In genomic region chr6:34187986-34188599, GRCm38 (mm10) we compare ENCODE assay signal across 9 mouse cellular contexts. TPM values are rescaled to one million over a fixed set of nuclear protein-coding genes. Genes with fewer than 3 reads are reported as not detected.
DNase-seq lines count a peak whose midpoint lies in the region; ATAC-seq and TF ChIP-seq lines count a peak whose summit lies in the region.
"Had no signal": no experiment of that assay in that cellular context is flagged by ENCODE, and none has a peak within 500 bp of the region (broad histone marks: within the 10 kb centered on the region; RNA-seq: fewer than 3 reads in every experiment).

No protein-coding gene starts in this region.

- H3K27ac ChIP-seq in kidney, embryonic 14.5 days (ENCODE audit: low read depth, low read length), result no peak overlapping the region
- peak overlapping the region; percentile 99 for H3K27ac ChIP-seq in ES-E14 (ENCODE audit: insufficient read depth, low read depth, low read length, poor library complexity, severe bottlenecking)
- H3K27ac ChIP-seq in liver, embryonic 15.5 days (replicated peaks), result 0 out of 2 replicates have a peak overlapping the region, but pooled peaks have one; percentile 33

- in situ Hi-C loops in ES-E14 (cut with MboI; ENCODE audit: low sequenced_read_pairs in 2 of 2, unreplicated experiment in 2 of 2), result no loop called here

- H3K4me1 ChIP-seq in kidney, embryonic 14.5 days (ENCODE audit: control insufficient read depth, insufficient read depth, low read length), result no peaks in the 10 kb centered on the region
- H3K4me1 ChIP-seq in ES-E14 (ENCODE audit: control insufficient read depth in 2 of 2, insufficient read depth in 2 of 2, low read length in 2 of 2, poor library complexity in 1 of 2), result peaks cover 11 to 12% of the 10 kb centered on the region in 2 experiments; a peak in 3 of 4 replicates
- no peaks in the 10 kb centered on the region; the same call in 1 of the 2 replicates for H3K4me1 ChIP-seq in liver, embryonic 15.5 days (replicated peaks)

- H3K4me3 ChIP-seq in kidney, embryonic 14.5 days (ENCODE audit: low read length), result no peak overlapping the region
- no peak overlapping the region for H3K4me3 ChIP-seq in ES-E14 (ENCODE audit: insufficient read depth in 1 of 2, low read depth in 1 of 2, low read length in 2 of 2, poor library complexity in 1 of 2, severe bottlenecking in 1 of 2)
- H3K4me3 ChIP-seq in liver, embryonic 15.5 days (replicated peaks), result no peak overlapping the region

- ATAC-seq in kidney, embryonic 14.5 days (ENCODE audit: low FRiP score, low TSS enrichment), result no peak
- ATAC-seq in liver, embryonic 15.5 days (ENCODE audit: insufficient read depth), result no peak
- ATAC-seq: inflammation-experienced regulatory T-cells, adult 6 months had no signal

- no peak overlapping the region for H3K9ac ChIP-seq in kidney, embryonic 14.5 days (ENCODE audit: low read depth, low read length)
- peak overlapping the region; percentile 27; the same call in 1 of the 2 replicates for H3K9ac ChIP-seq in ES-E14 (ENCODE audit: insufficient read depth, low read depth, low read length, poor library complexity, severe bottlenecking)
- H3K9ac ChIP-seq in liver, embryonic 15.5 days, result no peak overlapping the region

- H3K4me2 ChIP-seq in kidney, embryonic 14.5 days (replicated peaks; ENCODE audit: low read depth, low read length), result no peak overlapping the region
- H3K4me2 ChIP-seq in liver, embryonic 15.5 days, result no peak overlapping the region

- H3K27me3 ChIP-seq in kidney, embryonic 14.5 days (ENCODE audit: control insufficient read depth, insufficient read depth, low read length), result no peaks in the 10 kb centered on the region
- no peaks in the 10 kb centered on the region for H3K27me3 ChIP-seq in liver, embryonic 15.5 days

- DNase-seq in kidney, adult 11 months, result peak; percentile 23
- DNase-seq in ES-E14 (ENCODE audit: low read depth, low spot score), result peak; percentile 53
- peak; percentile 33 for DNase-seq in heart, adult 8-10 months (ENCODE audit: low spot score)
- DNase-seq in frontal cortex, postnatal 10 days (ENCODE audit: low spot score in 2 of 2), result no peak
- DNase-seq in frontal cortex, postnatal 36 days (ENCODE audit: low spot score in 2 of 2), result no peak
- DNase-seq: thymus, postnatal 4 days had no signal

- H3K9me3 ChIP-seq in kidney, embryonic 14.5 days (ENCODE audit: control insufficient read depth, low read length), result no peaks in the 10 kb centered on the region
- H3K9me3 ChIP-seq in ES-E14 (ENCODE audit: control insufficient read depth, insufficient read depth, low read depth, low read length), result no peaks in the 10 kb centered on the region
- no peaks in the 10 kb centered on the region for H3K9me3 ChIP-seq in liver, embryonic 15.5 days (replicated peaks)

- no peaks in the 10 kb centered on the region for H3K36me3 ChIP-seq in kidney, embryonic 14.5 days (ENCODE audit: control insufficient read depth, insufficient read depth, low read length)
- no peaks in the 10 kb centered on the region for H3K36me3 ChIP-seq in ES-E14 (ENCODE audit: control insufficient read depth, insufficient read depth, low read length, poor library complexity, severe bottlenecking)
- H3K36me3 ChIP-seq in liver, embryonic 15.5 days (replicated peaks), result no peaks in the 10 kb centered on the region

- 58% methylated on average over 7 of the region's 7 CpGs for WGBS in kidney, embryonic 14.5 days
- WGBS in liver, embryonic 15.5 days (ENCODE audit: insufficient replicate concordance), result 45% methylated on average over 7 of the region's 7 CpGs

TF ChIP-seq in ES-E14, 5 proteins besides CTCF, POLR2A, EP300 and RAD21:
- TF ChIP-seq ZC3H11A (IDR thresholded peaks at IDR 0.05; ENCODE audit: borderline replicate concordance, low read depth, low read length), result no peak
- no peak for TF ChIP-seq ZNF384 (IDR thresholded peaks at IDR 0.05; ENCODE audit: low read depth, low read length)
- TF ChIP-seq CHD2 (IDR thresholded peaks at IDR 0.05; ENCODE audit: low read depth, low read length), result no peak
- TF ChIP-seq HCFC1 (IDR thresholded peaks at IDR 0.05; ENCODE audit: borderline replicate concordance, insufficient read depth, low read length), result no peak
- TF ChIP-seq MAFK (IDR thresholded peaks at IDR 0.05; ENCODE audit: insufficient read depth, low read depth, low read length), result no peak

RNA-seq across cellular contexts. Expression of gene Slc35b4, which starts 11.2 kb away (rescaled TPM):
- 28.4 and 64.8 TPM in 2 replicates for polyA plus RNA-seq in kidney, embryonic 14.5 days (2014; fragmentation: Nextera tagmentation; extraction: Ambion mirVana)
- 27.4 and 28.1 TPM in 2 replicates for total RNA-seq in ES-E14 (2012; rRNA removed)
- total RNA-seq in heart, adult 8-10 months (2022), result 1 to 10 TPM; 6.9 to 9.2 (median 7.6) TPM
- polyA plus RNA-seq in liver, embryonic 15.5 days (2015; fragmentation: Nextera tagmentation; extraction: Ambion mirVana), result 19.5 and 21.4 TPM in 2 replicates

Comparison
In these comparisons a context has a peak if more than half of its experiments do, and no peak if none do; other contexts are left out.
1. DNase-seq: peak in kidney, adult 11 months (single experiment), ES-E14 (single experiment) and heart, adult 8-10 months (single experiment); none in frontal cortex, postnatal 10 days (0 of 2) and frontal cortex, postnatal 36 days (0 of 2).